Mouse (Mus musculus) olfactory bulb, adult 2 months (tissue): ENCODE data around the gene Slc52a3.

Experiments
- CTCF ChIP-seq: fragments of 200-500 bp; IDR thresholded peaks from 2 replicates; pipeline ENCODE4 v1.5.1; 2012; ENCODE audit warnings: low read depth, mild to moderate bottlenecking, low read length, moderate library complexity; ENCODE audit not compliant: insufficient read depth
- POLR2A ChIP-seq: fragments of 200-500 bp; IDR thresholded peaks from 2 replicates; pipeline ENCODE4 v1.6.1; 2012; ENCODE audit warnings: mild to moderate bottlenecking, low read depth, low read length, moderate library complexity; ENCODE audit not compliant: insufficient read depth

GRCm38 (mm10) chr2:151948311-151948710 is 48.0 kb upstream of the Slc52a3 start:
- TF ChIP-seq CTCF (no peak), POLR2A (no peak)
